9 mouse cellular contexts compared by ENCODE assay signal in the genomic region with DNA sequence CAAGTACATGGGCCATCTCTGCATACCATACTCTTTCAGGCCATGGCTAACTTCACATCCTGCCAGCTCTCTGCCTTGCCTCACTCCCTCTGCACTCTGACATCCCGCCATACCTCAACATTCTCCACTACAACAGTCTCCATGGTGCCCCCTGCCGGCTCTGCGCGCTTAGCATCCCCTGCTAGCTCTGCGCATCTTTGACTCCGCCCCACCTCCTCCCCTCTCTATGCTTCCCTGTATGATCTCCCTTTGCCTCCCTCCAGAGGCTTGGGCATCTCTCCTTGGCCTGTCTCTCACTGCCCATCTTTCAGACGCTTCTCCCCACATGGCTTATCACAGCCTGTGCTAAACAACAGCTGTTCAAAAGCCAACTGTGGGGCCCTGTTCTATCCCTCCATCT.
DNase-seq lines count a peak whose midpoint lies in the region; ATAC-seq and TF ChIP-seq lines count a peak whose summit lies in the region.
"Had no signal": no experiment of that assay in that cellular context is flagged by ENCODE, and none has a peak within 500 bp of the region (broad histone marks: within the 10 kb centered on the region; RNA-seq: fewer than 3 reads in every experiment).

No protein-coding gene starts in this region.

- peak; percentile 73 for DNase-seq in liver
- DNase-seq in cerebellum, postnatal 25 days: peak; percentile 88 to 92
- DNase-seq in gastrocnemius, adult 2 months: peak; percentile 86
- DNase-seq in kidney, adult 11 months: peak; percentile 38
- peak; percentile 77 for DNase-seq in limb, embryonic 10.5 days (ENCODE audit: low spot score)
- peak; percentile 12 to 17 for DNase-seq in thymus, adult 18-20 months

- H3K4me1 ChIP-seq in liver, embryonic 12.5 days: no peaks in the 10 kb centered on the region
- H3K4me1 ChIP-seq in limb, embryonic 10.5 days: peaks cover 16% of the 10 kb centered on the region
- no peaks in the 10 kb centered on the region for H3K4me1 ChIP-seq in neural tube, embryonic 14.5 days (ENCODE audit: control insufficient read depth, insufficient read depth, low read length)
- H3K4me1 ChIP-seq: megakaryocyte, embryonic 14.5 days had no signal

- H3K4me2 ChIP-seq in liver, embryonic 12.5 days: no peak overlapping the region
- H3K4me2 ChIP-seq in neural tube, embryonic 14.5 days (ENCODE audit: low read depth, low read length): no peak overlapping the region

- no peak overlapping the region for H3K27ac ChIP-seq in liver, embryonic 12.5 days
- H3K27ac ChIP-seq in gastrocnemius, adult 2 months: no peak overlapping the region
- H3K27ac ChIP-seq in limb, embryonic 10.5 days: no peak overlapping the region
- H3K27ac ChIP-seq in neural tube, embryonic 14.5 days (ENCODE audit: low read depth, low read length): no peak overlapping the region

- 8% methylated on average over 7 of the region's 7 CpGs for WGBS in liver, embryonic 12.5 days (ENCODE audit: insufficient replicate concordance)
- 13% methylated on average over 7 of the region's 7 CpGs for WGBS in limb, embryonic 10.5 days
- WGBS in neural tube, embryonic 14.5 days: 9% methylated on average over 7 of the region's 7 CpGs

- no peaks in the 10 kb centered on the region for H3K9me3 ChIP-seq in liver, embryonic 12.5 days (replicated peaks)
- H3K9me3 ChIP-seq in limb, embryonic 10.5 days (replicated peaks): no peaks in the 10 kb centered on the region
- H3K9me3 ChIP-seq in neural tube, embryonic 14.5 days (ENCODE audit: control insufficient read depth, low read length): no peaks in the 10 kb centered on the region
- H3K9me3 ChIP-seq: megakaryocyte, embryonic 14.5 days had no signal

- no peak for ATAC-seq in liver, embryonic 12.5 days
- 0 out of 2 replicates have a peak, but pooled peaks have one; percentile 46 for ATAC-seq in neural tube, embryonic 14.5 days (ENCODE audit: low read depth)

- TF ChIP-seq CTCF in gastrocnemius, adult 2 months (IDR thresholded peaks at IDR 0.05): peak; percentile 79

- no peak overlapping the region for H3K9ac ChIP-seq in liver, embryonic 12.5 days
- no peak overlapping the region for H3K9ac ChIP-seq in neural tube, embryonic 14.5 days (replicated peaks; ENCODE audit: low read depth, low read length)

- no peaks in the 10 kb centered on the region for H3K36me3 ChIP-seq in liver, embryonic 12.5 days
- no peaks in the 10 kb centered on the region for H3K36me3 ChIP-seq in limb, embryonic 10.5 days
- no peaks in the 10 kb centered on the region for H3K36me3 ChIP-seq in neural tube, embryonic 14.5 days (ENCODE audit: control insufficient read depth, insufficient read depth, low read length)

- no peak overlapping the region for H3K4me3 ChIP-seq in liver, embryonic 12.5 days
- H3K4me3 ChIP-seq in gastrocnemius, adult 2 months: no peak overlapping the region
- no peak overlapping the region for H3K4me3 ChIP-seq in limb, embryonic 10.5 days
- H3K4me3 ChIP-seq in neural tube, embryonic 14.5 days (ENCODE audit: low read depth, low read length): no peak overlapping the region
- H3K4me3 ChIP-seq: megakaryocyte, embryonic 14.5 days had no signal

- intact Hi-C loops in gastrocnemius, adult 2 months (cut with DNase I): loop anchor here (1.0 to 5.0 kb wide), 2 partner anchors 74 to 99 kb away; no protein-coding TSS in a partner anchor

- H3K27me3 ChIP-seq in liver, embryonic 12.5 days (replicated peaks): no peaks in the 10 kb centered on the region
- 0 out of 2 replicates have a peak, but pooled peaks cover 4% of the 10 kb centered on the region for H3K27me3 ChIP-seq in limb, embryonic 10.5 days (ENCODE audit: low read depth, poor library complexity, severe bottlenecking)
- no peaks in the 10 kb centered on the region for H3K27me3 ChIP-seq in neural tube, embryonic 14.5 days (ENCODE audit: control insufficient read depth, insufficient read depth, low read length)

Comparison
In these comparisons a context has a peak if more than half of its experiments do, and no peak if none do; other contexts are left out.
1. DNase-seq: peak in every context shown above with its lines; median percentile 90 in cerebellum, postnatal 25 days; 86 in gastrocnemius, adult 2 months; 77 in limb, embryonic 10.5 days; 73 in liver; 38 in kidney, adult 11 months; 14 in thymus, adult 18-20 months.